Mouse (Mus musculus): ENCODE data around the gene Tab3.

The Tab3 gene

DNA sequence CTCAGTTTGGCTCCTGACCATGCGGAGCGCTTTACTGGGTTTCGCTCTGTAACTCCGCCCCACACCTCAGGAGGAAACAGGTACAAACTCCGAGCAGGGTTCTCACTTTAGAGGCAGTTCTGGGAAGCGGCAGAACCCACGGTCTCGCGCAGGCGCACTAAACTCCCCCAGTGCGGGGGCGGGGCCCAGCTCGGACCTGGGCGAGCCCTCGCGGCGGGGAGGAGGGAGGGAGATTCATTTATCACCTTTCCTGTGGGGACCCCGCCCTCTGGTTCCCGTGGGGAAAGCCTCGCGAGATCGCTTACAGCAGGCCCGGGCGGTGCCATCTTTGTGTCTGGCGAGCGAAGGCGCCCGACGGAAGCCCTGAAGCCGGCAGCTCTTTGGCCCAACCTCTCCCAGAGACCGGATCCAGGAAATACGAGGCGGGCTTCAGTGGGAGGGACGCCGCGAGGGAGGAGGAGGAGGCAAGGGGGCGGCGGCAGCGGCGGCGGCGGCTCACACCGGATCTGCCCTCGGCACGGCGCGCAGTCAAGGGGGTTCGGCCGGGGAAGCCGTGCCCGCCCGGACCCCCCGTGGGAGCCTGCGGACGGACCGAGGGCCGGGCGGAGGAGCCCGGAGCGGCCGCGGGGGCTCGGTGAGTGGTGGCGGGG, at the start of gene Tab3:
Tab3 (plus strand) TSS at position 491 of the 650 bp plus-strand sequence.
- DNase-seq (ENCODE audit: low read depth, low spot score): peak; percentile 95

DNA sequence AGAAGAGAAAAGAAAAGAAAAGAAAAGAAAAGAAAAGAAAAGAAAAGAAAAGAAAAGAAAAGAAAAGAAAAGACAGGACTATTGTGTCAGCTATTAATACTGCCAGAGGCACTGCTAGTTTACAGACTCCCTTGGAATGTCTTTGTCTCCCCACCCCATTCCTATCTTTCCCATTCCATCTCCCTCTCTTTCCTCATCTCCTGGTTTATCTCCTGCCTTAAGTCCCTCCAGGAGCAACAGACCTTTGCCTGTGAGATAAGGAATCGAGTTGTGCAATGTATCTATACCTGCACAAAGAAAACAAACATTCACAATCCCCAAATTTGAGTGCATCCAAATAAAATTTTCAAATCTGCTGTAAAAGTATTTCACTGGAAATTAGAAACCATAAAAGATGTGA, 48.3 kb upstream of the Tab3 start:
- no peak for DNase-seq (ENCODE audit: low read depth, low spot score)

DNA sequence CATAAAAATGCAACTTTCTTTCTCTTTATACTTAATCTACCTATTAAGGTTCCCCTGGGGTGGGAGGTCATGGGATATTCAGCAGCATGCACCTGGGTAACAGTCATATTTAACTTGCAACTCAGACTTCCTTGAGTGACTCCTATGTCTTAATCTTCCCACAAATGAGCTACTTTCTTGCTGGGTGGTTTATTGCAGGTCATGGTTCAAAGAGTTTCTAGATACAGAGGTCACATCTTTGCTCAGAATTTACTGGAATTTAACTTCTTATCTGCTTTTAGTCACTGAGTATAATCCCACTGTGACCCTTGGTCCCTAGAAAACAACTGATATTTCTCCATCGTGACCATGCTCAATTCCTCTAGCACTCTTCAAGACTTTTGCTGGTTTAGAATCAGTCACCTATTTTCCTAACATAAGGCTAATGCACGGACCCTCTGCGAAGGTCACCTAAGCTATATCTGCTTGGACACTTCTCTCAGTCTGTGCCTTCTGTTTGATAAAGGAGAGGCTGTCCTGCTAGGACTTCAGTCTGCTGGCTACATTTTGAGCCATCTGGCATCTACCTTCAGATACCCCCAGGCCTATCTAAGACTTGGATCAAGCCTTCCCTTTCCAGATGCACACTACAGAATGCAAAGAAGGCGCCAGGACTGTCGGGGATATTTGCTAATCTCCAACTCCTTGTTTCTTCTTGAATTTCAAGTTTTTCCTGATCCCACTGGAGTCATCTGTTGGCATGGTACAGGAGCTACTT, 47.4 kb upstream of the Tab3 start:
- no peak for DNase-seq (ENCODE audit: low read depth, low spot score)

DNA sequence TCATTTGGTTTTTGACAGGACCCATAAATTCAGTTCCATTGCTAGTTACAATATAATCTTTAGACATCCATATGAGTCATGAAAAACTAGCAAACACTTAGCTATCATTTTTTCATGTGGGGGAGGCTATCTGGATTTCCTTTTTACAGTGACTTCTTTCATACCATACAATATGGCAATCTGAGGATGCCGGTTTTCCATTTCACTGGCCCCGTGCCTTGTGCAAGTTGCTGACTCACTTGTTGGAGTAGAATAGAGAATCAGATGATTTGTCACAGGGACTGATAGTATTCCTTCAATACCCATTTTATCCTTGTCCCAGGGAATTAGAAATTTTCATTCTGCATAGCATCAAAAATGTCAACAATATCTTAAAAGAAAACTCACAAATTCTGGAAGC, 14.9 kb upstream of the Tab3 start:
- no peak for DNase-seq (ENCODE audit: low read depth, low spot score)

DNA sequence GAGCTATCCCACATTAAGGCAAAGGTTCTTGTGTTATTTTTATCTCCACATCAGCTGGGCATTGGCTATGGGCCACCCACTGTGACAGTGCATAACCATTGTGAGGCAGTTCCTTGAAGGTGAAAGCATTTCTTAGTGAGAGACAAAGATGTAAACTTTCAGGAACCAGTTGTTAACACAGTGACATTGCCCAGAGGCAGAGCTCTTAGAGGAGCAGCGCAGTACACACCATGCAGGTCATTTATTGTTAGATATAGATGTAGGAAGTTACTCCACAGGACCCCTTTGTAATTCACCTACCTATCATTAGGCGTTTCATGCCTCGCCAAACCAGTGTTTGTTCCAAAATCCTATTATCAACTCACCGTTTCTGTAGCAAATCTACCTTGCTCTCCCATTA, 7.6 kb upstream of the Tab3 start:
- DNase-seq (ENCODE audit: low read depth, low spot score): no peak

DNA sequence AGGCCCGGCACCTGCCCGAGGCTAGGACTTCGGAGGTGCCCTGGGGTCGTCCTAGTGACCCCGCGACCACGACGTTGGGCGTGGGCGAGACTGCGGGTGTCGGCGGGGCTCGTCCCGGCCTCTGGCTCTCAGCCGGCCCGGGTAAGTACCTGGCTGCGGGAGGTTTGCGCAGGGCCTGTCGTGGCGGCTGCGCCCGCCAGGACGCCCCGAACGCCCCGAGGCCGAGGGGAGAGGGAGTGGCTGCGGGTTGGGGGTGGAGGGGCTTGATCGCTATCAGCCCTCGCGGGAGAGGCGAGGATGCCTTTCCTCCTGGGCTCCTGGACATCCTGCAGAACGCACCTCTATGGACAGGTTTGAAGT, 340 bp downstream of the Tab3 start:
- DNase-seq (ENCODE audit: low read depth, low spot score): peak; percentile 37

DNA sequence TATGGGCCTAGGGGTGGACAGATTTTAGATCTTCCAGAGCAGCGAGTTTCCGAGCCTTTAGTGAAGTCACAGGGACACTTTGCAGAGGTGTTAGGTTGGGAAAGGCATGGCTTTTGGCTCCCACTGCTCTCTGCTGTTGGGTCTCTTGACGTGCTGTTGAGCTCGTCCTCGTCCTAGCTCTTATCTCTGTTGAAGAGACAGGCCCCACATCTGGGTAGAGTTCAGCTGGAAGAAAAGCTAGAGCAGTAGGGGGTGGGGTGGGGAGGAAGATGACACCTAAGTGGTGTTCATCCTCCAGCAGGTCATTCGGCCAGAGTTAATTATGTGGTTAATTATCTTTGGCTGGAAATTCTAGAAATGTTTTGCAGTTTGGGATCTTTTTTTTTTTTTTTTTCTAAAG, 2.5 kb downstream of the Tab3 start:
- DNase-seq (ENCODE audit: low read depth, low spot score): no peak

DNA sequence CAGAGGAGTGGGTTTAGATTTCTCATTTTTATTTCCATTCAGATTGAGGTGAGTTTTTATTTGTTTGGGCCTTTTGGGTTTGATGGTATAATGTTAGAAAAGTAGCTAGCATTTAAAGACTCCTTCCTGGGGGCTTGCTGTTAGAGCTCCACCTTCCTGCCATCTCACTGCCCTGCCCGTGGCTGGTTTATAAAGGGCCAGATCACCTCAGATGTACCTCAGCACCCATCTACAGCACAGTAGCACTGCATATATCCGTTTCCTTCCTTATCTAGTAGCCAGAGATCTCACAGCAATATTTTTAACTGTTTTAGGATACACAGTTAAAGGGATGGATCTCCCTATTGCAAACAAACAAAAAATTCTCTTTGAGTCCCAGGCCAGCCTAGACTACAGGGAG, 6.9 kb downstream of the Tab3 start:
- no peak for DNase-seq (ENCODE audit: low read depth, low spot score)

DNA sequence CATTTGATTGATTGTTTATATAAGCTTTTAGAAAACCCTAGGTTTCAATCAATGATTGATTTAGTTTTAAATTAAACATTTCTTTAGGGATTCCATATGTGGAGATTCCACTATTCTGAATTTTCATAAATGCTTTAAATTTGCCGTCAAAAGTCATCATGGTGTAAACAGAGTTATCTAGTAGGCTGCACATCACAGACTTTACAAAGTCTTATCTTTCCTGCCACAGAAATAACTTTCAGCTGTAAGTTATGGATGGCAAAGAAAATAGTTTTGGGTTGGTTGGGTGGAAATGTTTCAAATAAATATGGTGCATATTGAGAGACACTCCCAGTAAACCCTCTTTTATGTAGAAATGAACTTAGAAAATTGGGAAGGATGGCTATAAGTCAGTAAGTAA, 8.7 kb downstream of the Tab3 start:
- DNase-seq (ENCODE audit: low read depth, low spot score): no peak

DNA sequence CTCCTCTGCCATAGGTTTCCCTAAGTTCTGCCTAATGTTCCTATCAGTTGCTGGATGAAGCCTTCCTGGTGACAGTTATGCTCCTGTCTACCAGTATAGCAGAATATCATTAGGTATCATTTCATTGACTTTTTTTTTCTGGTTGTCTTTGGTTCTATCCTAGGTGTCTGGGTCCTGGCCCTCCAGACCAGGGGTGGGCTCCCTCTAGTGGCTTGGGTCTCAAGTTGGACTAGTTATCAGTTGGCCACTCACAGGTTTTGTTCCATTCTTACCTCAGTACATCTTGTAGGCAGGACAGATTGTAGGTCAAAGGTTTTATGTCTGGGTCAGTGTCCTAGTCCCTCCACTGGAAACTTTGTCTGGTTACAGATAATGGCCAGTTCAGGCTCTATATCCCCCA, 11.8 kb downstream of the Tab3 start:
- DNase-seq (ENCODE audit: low read depth, low spot score): no peak

DNA sequence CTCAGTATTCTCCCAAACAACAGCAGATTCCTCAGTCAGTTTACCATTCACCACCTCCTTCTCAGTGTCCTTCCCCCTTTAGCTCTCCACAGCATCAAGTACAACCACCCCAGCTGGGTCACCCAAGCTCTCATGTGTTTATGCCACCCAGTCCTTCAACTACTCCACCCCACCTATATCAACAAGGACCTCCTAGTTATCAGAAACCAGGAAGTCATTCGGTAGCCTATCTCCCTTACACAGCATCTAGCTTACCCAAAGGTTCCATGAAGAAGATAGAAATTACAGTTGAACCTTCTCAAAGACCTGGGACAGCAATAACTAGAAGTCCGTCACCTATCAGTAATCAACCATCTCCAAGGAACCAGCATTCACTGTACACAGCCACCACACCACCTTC, 40.9 kb downstream of the Tab3 start:
- no peak for DNase-seq (ENCODE audit: low read depth, low spot score)

DNA sequence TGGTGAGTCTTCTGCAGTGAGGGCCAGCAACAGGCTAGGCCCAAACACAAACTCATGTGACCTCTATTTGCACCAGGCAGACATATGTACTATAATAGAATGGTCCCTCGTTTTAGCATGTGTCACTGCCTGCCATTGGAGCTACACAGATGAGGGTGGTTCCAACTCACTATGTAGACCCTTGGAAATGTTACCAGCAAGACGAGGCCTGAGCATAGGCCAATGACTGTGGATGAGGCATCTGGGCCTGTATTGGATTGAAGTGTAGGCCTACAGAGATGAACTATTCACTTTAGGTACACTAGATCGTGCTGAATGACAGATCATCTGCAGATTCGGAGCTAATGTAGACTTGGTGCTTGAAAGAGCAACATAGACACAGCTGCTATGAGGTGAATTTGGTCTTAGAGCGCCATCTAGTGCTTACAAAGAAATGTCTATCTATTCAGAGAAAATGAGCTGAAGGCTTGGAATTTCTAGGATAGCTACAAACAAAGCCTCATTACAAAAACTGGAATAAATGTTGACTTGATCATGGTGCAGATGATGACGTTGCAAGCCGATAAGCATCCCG, 72.5 kb downstream of the Tab3 start:
- peak; percentile 56 for DNase-seq (ENCODE audit: low read depth, low spot score)

DNA sequence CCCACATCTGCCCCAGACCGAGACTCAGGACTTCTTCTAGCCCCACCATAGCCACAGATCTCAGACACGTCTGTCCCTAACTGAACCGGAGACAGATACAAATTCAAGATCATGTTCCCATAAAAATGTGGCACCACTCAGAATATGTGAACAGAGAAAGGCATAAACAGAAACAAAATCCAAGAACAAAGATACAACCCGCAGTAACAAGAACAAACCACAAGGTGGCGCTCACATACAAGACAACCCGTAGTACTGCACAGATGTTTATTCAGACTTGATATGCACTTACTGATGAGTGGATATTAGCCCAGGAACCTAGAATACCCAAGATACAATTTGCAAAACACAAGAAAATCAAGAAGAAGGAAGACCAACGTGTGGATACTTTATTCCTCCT, 103.0 kb downstream of the Tab3 start:
- peak; percentile 43 for DNase-seq (ENCODE audit: low read depth, low spot score)

DNA sequence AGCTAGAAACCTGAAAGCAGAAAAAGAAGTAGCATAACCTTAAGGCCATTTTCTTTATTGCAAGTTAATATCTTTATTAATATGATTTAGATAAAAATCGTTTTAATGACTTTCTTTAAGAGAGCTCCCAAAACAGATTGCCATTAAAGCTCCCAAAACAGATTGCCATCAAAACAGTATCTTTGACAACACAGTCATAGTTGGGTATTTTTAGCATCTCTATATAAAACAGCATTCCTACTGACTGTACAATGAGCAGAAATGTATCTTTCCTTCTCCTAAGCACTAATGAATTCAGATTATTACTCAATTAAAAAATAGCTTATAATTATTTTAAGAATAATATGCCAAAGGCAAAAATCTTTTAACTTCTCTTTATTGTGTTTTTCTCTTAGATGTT, 108.3 kb downstream of the Tab3 start:
- DNase-seq (ENCODE audit: low read depth, low spot score): no peak

DNA sequence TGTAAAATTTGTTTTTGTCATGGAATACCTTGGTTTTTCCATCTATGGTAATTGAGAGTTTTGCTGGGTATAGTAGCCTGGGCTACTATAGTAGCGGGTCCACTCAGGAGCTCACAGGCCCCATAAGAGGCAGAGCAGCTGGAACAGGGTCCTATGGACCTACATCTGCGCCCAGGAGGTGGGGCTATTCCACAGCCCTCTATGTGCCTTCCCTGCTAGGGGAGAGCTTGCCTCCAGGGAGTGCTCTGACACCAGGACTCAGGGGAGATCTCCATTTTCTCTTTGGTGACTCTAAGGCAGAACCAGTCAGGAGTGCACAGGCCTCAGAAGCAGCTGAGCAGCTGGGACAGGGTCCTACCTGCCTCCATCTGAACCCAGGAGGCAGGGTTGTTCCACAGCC, 109.9 kb downstream of the Tab3 start:
- no peak for DNase-seq (ENCODE audit: low read depth, low spot score)

All from mesoderm, embryonic 11.5 days (tissue).